Mouse (Mus musculus) megakaryocyte, embryonic 14.5 days (primary cell): ENCODE measurements around the gene Slc5a8.

Experiments
- FLI1 ChIP-seq: IDR thresholded peaks from 2 replicates; pipeline ENCODE4 v1.6.1; 2012; ENCODE audit warnings: low read length, inconsistent platforms, mixed read lengths
- GATA1 ChIP-seq: IDR thresholded peaks from 3 replicates; pipeline ENCODE4 v1.6.1; 2012; ENCODE audit warnings: mixed read lengths, low read length, inconsistent platforms, borderline replicate concordance

GRCm38 (mm10) chr10:88849976-88850375 lies 35.8 kb upstream of the Slc5a8 start:
- TF ChIP-seq GATA1 (no peak), FLI1 (no peak)
